Mouse (Mus musculus) heart, embryonic 13.5 days (tissue): ENCODE results near the gene Coil. TPM values are rescaled to one million over a fixed set of nuclear protein-coding genes. Genes with fewer than 3 reads are reported as not detected.
A peak's percentile ranks its signal among the peaks of the same experiment; 100 is the strongest.
"Not testable (repeated sequence)": the region's sequence is repeated elsewhere in the genome, so short reads cannot be mapped to it uniquely, and the experiment has no call there.

Experiments
- ATAC-seq: fragments of 200-750 bp; cut with Nextera tagmentation; 2 replicates; pipeline ENCODE4 v1.8.0; 2017; ENCODE audit warnings: moderate TSS enrichment; ENCODE audit not compliant: insufficient number of reproducible peaks, low FRiP score, low TSS enrichment; ENCODE audit errors: extremely low read depth
- H3K27ac ChIP-seq: fragments of 300-500 bp; sonication (generic); replicated peaks from 2 replicates; pipeline ENCODE4 v1.5.1; 2015; ENCODE audit warnings: moderate library complexity, mild to moderate bottlenecking, inconsistent platforms
- H3K27me3 ChIP-seq: fragments of 300-500 bp; sonication (generic); replicated peaks from 2 replicates; pipeline ENCODE4 v1.6.1; 2015; ENCODE audit warnings: mild to moderate bottlenecking, inconsistent platforms
- H3K36me3 ChIP-seq: fragments of 300-500 bp; sonication (generic); 2 replicates; pipeline ENCODE4 v1.6.1; 2015; ENCODE audit warnings: mild to moderate bottlenecking, inconsistent platforms
- H3K4me1 ChIP-seq: fragments of 300-500 bp; sonication (generic); 2 replicates; pipeline ENCODE4 v1.6.1; 2015; ENCODE audit warnings: inconsistent platforms
- H3K4me2 ChIP-seq: fragments of 300-500 bp; sonication (generic); 2 replicates; pipeline ENCODE4 v1.6.1; 2015; ENCODE audit warnings: inconsistent platforms, mild to moderate bottlenecking, moderate library complexity
- H3K4me3 ChIP-seq: fragments of 300-500 bp; sonication (generic); 2 replicates; pipeline ENCODE4 v1.5.1; 2015; ENCODE audit warnings: moderate library complexity, mild to moderate bottlenecking, inconsistent platforms
- H3K9ac ChIP-seq: fragments of 300-500 bp; sonication (generic); 2 replicates; pipeline ENCODE4 v1.6.1; 2015; ENCODE audit warnings: inconsistent platforms, mild to moderate bottlenecking, moderate library complexity
- H3K9me3 ChIP-seq: fragments of 300-500 bp; sonication (generic); 2 replicates; pipeline ENCODE4 v1.6.1; 2016; ENCODE audit warnings: inconsistent platforms
- WGBS: fragments of 180-500 bp; shearing (Covaris S2); methylation state at CpG from one replicate; pipeline ENCODE4 v1.1.7; 2015; ENCODE audit warnings: mixed read lengths; 5-methylcytosine and 5-hydroxymethylcytosine counted together
- polyA plus RNA-seq: library from polyadenylated mRNA; unstranded; fragments of >200 nt; fragmentation: Nextera tagmentation; extraction: Ambion mirVana; gene quantifications from 2 replicates; pipeline ENCODE4 v1.2.1, GENCODE M21; 2015

The Coil gene
- polyA plus RNA-seq, 1 experiment from 2014 or later: 10.1 TPM

DNA sequence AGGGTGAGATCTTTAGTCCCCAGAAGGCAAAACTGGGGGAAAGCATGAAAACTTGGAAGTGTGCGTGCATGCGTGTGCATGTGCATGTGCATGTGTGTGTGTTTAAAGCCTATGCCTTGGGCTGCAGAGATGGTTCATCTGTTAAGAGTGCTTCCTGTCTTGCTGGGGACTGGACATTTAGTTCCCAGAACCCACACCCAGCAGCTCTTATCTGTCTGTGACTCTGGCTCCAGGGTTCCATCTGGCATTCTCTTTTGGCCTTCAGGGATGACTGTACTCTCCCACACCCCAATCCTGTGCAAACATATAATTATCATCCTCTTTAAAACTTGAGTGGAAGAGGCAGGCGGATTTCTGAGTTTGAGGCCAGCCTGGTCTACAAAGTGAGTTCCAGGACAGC is 56.1 kb downstream of the Coil start:
- Histone ChIP-seq H3K4me2 (no peak overlapping the region), H3K9me3 (no peaks in the 10 kb centered on the region), H3K36me3 (no peaks in the 10 kb centered on the region), H3K4me1 (peaks cover 56% of the 10 kb centered on the region), H3K27me3 (no peaks in the 10 kb centered on the region), H3K9ac (no peak overlapping the region), H3K27ac (no peak overlapping the region), H3K4me3 (no peak overlapping the region)
- 83% methylated on average over 3 of the region's 3 CpGs for WGBS
- no peak for ATAC-seq

DNA sequence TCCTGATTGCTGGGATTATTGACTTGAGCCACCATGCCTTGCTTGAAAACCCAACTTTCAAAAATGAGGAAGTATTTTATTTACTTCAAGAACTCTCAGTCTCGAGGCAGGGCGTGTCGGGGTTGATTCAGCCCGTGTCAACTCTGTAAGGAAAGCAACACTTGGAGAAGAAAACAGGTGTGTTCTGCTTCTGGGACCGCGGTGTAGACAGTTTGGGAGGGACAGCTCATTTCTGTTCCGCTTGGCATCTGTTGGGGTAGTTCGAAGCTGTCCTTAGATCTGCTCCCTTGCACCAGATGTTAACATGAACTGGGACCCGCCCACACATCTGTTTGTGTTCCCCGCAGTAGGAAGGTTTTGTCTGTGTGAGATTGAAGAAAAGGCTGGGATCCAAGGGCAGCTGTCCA is 57.9 kb downstream of the Coil start:
- Histone ChIP-seq H3K4me3 (no peak overlapping the region), H3K9ac (no peak overlapping the region), H3K36me3 (no peaks in the 10 kb centered on the region), H3K9me3 (no peaks in the 10 kb centered on the region), H3K27ac (peak overlapping the region; percentile 68; the same call in 1 of the 2 replicates), H3K4me1 (peaks cover 40% of the 10 kb centered on the region), H3K4me2 (no peak overlapping the region), H3K27me3 (no peaks in the 10 kb centered on the region)
- ATAC-seq: no peak
- 72% methylated on average over 10 of the region's 10 CpGs for WGBS

DNA sequence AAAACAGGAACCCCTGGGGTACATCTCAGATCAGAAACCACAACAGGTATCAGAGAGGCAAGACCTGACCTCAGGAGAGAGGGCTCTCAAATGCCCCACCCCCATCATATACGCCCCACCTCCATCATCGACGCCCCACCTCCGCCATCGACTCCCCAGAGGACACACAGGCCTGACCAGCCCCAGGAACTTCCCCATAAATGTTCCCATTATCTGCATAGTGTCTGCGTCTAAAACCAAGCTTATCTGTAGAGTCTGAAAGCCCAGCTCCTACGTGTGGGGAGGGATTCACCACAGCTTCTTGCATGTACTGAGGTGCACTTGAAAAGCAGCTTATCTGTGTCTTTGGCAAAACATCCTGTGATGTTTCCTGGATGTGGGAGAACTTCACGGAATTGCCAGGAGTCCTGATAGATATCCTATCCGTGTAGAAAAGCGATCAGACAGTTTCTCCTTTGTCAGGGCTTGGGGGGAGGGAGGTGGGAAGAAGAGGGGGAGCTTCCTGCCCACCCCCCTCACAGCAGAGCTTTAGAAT is 58.9 kb downstream of the Coil start:
- H3K4me3 ChIP-seq: no peak overlapping the region
- 15% methylated on average over 10 of the region's 10 CpGs for WGBS
- H3K9ac ChIP-seq: no peak overlapping the region
- H3K4me1 ChIP-seq: peaks cover 31% of the 10 kb centered on the region
- ATAC-seq: peak; percentile 42; the same call in 1 of the 2 replicates
- H3K9me3 ChIP-seq: no peaks in the 10 kb centered on the region
- no peaks in the 10 kb centered on the region for H3K36me3 ChIP-seq
- H3K4me2 ChIP-seq: no peak overlapping the region
- peak overlapping the region; percentile 68 for H3K27ac ChIP-seq
- H3K27me3 ChIP-seq: no peaks in the 10 kb centered on the region

DNA sequence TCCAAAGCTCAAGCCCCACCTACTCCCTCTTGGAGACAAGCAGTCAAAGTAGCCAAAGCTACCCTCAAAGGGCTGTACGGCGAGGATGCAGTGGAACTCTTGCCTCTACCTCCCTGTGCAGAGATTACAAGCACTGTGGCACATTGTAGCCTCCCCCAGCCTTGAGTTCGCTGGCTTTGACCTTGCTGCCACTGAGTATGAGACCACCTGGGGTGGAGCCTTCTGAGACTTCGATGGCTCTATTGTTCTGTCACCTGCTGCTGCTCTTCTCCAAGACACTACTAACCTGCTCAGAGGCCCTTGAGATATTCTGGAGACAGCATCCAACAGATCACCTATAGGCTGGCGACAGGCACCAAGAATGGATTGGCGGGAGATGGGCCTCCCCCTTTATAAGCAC is 60.5 kb downstream of the Coil start:
- no peak overlapping the region for H3K4me2 ChIP-seq
- peaks cover 18% of the 10 kb centered on the region for H3K4me1 ChIP-seq
- H3K27ac ChIP-seq: no peak overlapping the region
- no peak overlapping the region for H3K4me3 ChIP-seq
- no peaks in the 10 kb centered on the region for H3K36me3 ChIP-seq
- ATAC-seq: no peak
- 75% methylated on average over 6 of the region's 6 CpGs for WGBS
- no peak overlapping the region for H3K9ac ChIP-seq
- H3K27me3 ChIP-seq: no peaks in the 10 kb centered on the region
- H3K9me3 ChIP-seq: no peaks in the 10 kb centered on the region

DNA sequence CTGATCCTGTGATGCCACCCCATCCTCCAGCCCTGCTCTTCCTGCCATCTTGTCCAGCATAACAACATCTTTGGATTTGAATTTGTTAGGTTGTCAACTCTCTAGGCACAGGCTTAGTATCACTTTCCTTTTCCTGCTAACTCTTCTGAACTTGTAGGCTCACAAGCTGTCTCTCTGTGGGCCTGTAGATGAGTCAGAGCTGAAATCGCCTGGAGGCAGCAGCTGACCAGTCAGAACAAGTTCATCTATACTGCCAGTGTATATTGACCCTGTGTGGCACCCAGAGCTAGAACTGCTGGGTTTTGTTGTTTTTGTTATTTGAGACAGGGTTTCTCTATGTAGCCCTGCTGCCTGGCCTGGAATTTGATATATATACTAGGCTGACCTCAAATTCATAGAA is 61.1 kb downstream of the Coil start:
- H3K27ac ChIP-seq: no peak overlapping the region
- no peak for ATAC-seq
- no peaks in the 10 kb centered on the region for H3K9me3 ChIP-seq
- peaks cover 16% of the 10 kb centered on the region for H3K4me1 ChIP-seq
- no peak overlapping the region for H3K4me3 ChIP-seq
- WGBS: 70% methylated on average over 1 of the region's 1 CpGs
- no peak overlapping the region for H3K9ac ChIP-seq
- no peak overlapping the region for H3K4me2 ChIP-seq
- H3K27me3 ChIP-seq: no peaks in the 10 kb centered on the region
- peaks cover 2% of the 10 kb centered on the region; the same call in 1 of the 2 replicates for H3K36me3 ChIP-seq

DNA sequence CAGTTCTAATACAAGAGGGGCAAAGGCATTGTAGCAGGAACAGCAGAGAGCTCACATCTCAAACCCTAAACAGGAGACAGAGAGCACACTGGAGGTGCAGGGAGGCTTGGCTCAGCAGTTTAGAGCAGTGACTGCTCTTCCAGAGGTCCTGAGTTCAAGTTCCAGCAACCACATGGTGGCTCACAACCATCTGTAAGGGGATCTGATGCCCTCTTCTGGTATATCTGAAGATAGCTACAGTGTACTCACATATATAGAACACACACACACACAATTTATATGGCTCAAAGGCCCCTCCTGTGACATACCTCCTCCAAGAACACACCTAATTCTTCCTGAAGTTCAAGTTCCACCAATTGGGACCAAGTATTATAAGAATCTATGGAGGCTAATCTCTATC is 64.5 kb downstream of the Coil start:
- no peak for ATAC-seq
- Histone ChIP-seq H3K9ac (no peak overlapping the region), H3K27ac (no peak overlapping the region), H3K9me3 (no peaks in the 10 kb centered on the region), H3K27me3 (no peaks in the 10 kb centered on the region), H3K36me3 (peaks cover 30% of the 10 kb centered on the region), H3K4me3 (no peak overlapping the region), H3K4me2 (no peak overlapping the region), H3K4me1 (no peaks in the 10 kb centered on the region)

DNA sequence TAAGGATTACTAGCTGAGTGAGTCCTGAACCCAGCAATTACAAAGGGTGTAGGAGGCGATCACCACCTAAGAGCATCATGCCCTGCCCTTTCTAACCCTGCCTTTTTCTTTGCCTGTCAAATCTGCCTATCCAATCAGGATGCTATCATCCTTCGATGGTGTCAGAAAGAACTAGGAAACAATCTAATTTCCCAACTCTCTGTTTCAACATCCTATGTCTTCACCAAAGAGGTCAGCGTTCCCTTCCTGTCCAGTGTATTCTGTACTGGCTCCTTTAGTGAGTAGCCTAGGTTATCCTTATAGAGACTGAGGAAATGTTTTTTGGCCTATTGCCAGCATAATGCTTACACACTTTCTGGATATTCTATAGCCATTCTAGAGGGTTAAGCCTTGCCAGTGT is 65.5 kb downstream of the Coil start:
- no peak for ATAC-seq
- Histone ChIP-seq H3K4me3 (no peak overlapping the region), H3K4me2 (no peak overlapping the region), H3K9ac (no peak overlapping the region), H3K9me3 (no peaks in the 10 kb centered on the region), H3K27ac (no peak overlapping the region), H3K27me3 (no peaks in the 10 kb centered on the region), H3K4me1 (no peaks in the 10 kb centered on the region), H3K36me3 (peaks cover 39% of the 10 kb centered on the region)
- 67% methylated on average over 3 of the region's 3 CpGs for WGBS

DNA sequence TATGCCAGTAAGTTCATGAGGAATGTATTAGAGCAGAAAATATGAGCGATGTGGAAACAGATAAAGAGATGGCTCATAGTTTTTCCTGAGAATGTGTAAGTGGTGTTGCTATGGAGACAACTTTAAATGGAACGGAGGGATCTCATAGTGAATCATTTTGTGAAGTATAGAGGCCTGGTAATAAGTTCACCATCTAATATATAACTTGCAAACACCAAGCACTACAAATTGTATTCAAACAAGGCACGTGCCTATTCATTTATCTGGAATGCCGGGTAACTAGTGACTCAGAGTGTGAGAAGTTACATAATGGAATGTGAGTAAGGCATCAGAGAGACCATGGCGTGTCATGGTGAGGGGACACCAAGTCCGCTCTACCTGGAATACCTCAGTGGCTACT is 68.4 kb downstream of the Coil start:
- Histone ChIP-seq H3K4me3 (no peak overlapping the region), H3K27ac (no peak overlapping the region), H3K36me3 (peaks cover 67% of the 10 kb centered on the region), H3K9ac (no peak overlapping the region), H3K4me2 (no peak overlapping the region), H3K9me3 (no peaks in the 10 kb centered on the region), H3K27me3 (no peaks in the 10 kb centered on the region), H3K4me1 (no peaks in the 10 kb centered on the region)
- 88% methylated on average over 6 of the region's 6 CpGs for WGBS
- ATAC-seq: no peak

DNA sequence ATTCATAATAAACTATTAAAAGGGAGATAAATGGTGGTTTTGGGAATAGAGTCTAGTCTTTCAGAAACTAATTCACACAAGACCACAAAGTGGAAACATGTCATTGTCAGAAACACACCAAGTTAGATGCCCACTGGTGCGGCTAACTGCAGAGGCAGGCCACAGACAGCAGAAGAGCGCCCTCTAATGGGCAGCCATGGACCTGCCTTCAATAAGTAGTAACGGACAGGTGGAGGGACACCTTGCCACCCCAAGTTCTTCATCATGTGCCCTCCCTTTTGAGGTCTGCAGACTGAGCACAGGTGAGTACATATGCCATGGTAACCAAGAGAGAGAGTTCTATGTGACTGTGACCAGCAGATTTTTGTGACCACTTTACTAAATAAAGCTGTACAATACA is 69.3 kb downstream of the Coil start:
- H3K36me3 ChIP-seq: peaks cover 75% of the 10 kb centered on the region
- WGBS: 27% methylated on average over 3 of the region's 3 CpGs
- H3K9me3 ChIP-seq: no peaks in the 10 kb centered on the region
- no peak overlapping the region for H3K27ac ChIP-seq
- ATAC-seq: no peak
- no peak overlapping the region for H3K9ac ChIP-seq
- no peak overlapping the region for H3K4me2 ChIP-seq
- H3K4me3 ChIP-seq: no peak overlapping the region
- no peaks in the 10 kb centered on the region for H3K27me3 ChIP-seq
- no peaks in the 10 kb centered on the region for H3K4me1 ChIP-seq

DNA sequence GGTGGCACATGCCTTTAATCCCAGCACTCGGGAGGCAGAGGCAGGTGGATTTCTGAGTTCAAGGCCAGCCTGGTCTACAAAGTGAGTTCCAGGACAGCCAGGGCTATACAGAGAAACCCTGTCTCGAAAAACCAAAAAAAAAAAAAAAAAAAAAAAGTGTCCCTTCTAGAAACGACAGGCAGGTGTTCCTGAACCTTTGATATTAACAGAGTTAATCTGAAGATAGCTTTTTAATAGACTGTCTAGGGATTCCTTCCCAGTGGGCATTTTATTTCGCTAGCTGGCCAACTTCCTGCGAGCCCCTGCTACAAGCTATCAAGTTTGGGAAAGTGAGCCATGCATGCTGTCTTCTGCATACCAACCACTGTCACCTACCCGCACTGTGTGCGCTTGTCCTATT is 71.0 kb downstream of the Coil start:
- not testable (repeated sequence) for H3K4me1 ChIP-seq, H3K27me3 ChIP-seq, H3K9me3 ChIP-seq, H3K4me3 ChIP-seq, H3K4me2 ChIP-seq, ATAC-seq, H3K9ac ChIP-seq, H3K27ac ChIP-seq
- WGBS: 89% methylated on average over 6 of the region's 7 CpGs
- H3K36me3 ChIP-seq: peaks cover 91% of the 10 kb centered on the region
